Mouse (Mus musculus): ENCODE measurements around the gene Fdxr. TPM values are rescaled to one million over a fixed set of nuclear protein-coding genes. Genes with fewer than 3 reads are reported as not detected.

Gene Fdxr
- 15.7 and 16.2 TPM in 2 replicates for polyA plus RNA-seq (2012; rRNA removed)

GRCm38 (mm10) chr11:115276780-115277603, at the start of gene Fdxr:
Fdxr (minus strand) TSS chr11:115277050.

GRCm38 (mm10) chr11:115321906-115322693, 45.2 kb upstream of the Fdxr start, which contains the start of gene Ush1g:
Ush1g (minus strand) TSS chr11:115322041.

GRCm38 (mm10) chr11:115306863-115307262, 30.0 kb upstream of the Fdxr start, which contains the start of gene Otop2:
Otop2 (plus strand) TSS chr11:115307163.

GRCm38 (mm10) chr11:115297214-115297826, 20.5 kb upstream of the Fdxr start, which contains the start of gene Fads6:
Fads6 (minus strand) TSS chr11:115297663.

GRCm38 (mm10) chr11:115267061-115267883, 9.6 kb downstream of the Fdxr start, which contains the start of gene Grin2c:
Grin2c (minus strand) TSS chr11:115267243.

Other genes with a start within 250 kb of the Fdxr start
- gene Cd300ld5, start 239.3 kb downstream of the Fdxr start, polyA plus RNA-seq (2012; rRNA removed): 0.23 TPM in 1 of 2 replicates, not detected in the other
- 0.23 and 0.45 TPM in 2 replicates for gene Cd300ld3, start 228.6 kb downstream of the Fdxr start, polyA plus RNA-seq (2012; rRNA removed)
- 0.02 and 0.04 TPM in 2 replicates for gene Cd300e, start 214.9 kb downstream of the Fdxr start, polyA plus RNA-seq (2012; rRNA removed)
- gene Rab37, start 185.6 kb downstream of the Fdxr start, polyA plus RNA-seq (2012; rRNA removed): 1.4 and 2.0 TPM in 2 replicates
- gene Cd300lf, start 143.1 kb downstream of the Fdxr start, polyA plus RNA-seq (2012; rRNA removed): 0.20 and 0.29 TPM in 2 replicates
- gene Slc9a3r1, start 113.7 kb downstream of the Fdxr start, polyA plus RNA-seq (2012; rRNA removed): 28.0 and 39.8 TPM in 2 replicates
- 3.5 and 5.0 TPM in 2 replicates for gene Tmem104, start 89.6 kb downstream of the Fdxr start, polyA plus RNA-seq (2012; rRNA removed)
- gene Nat9, start 89.2 kb downstream of the Fdxr start, polyA plus RNA-seq (2012; rRNA removed): 20.7 and 23.2 TPM in 2 replicates
- gene Grin2c, start 9.8 kb downstream of the Fdxr start, polyA plus RNA-seq (2012; rRNA removed): 1.1 and 1.7 TPM in 2 replicates
- gene Fads6, start 20.6 kb upstream of the Fdxr start, polyA plus RNA-seq (2012; rRNA removed): 1.1 and 1.2 TPM in 2 replicates
- 0.06 and 0.19 TPM in 2 replicates for gene Otop2, start 30.1 kb upstream of the Fdxr start, polyA plus RNA-seq (2012; rRNA removed)
- gene Ush1g, start 45.0 kb upstream of the Fdxr start, polyA plus RNA-seq (2012; rRNA removed): 0.01 and 0.02 TPM in 2 replicates
- 0.13 and 0.15 TPM in 2 replicates for gene Otop3, start 57.7 kb upstream of the Fdxr start, polyA plus RNA-seq (2012; rRNA removed)
- 14.4 and 17.7 TPM in 2 replicates for gene Hid1, start 90.7 kb upstream of the Fdxr start, polyA plus RNA-seq (2012; rRNA removed)
- gene Cdr2l, start 104.9 kb upstream of the Fdxr start, polyA plus RNA-seq (2012; rRNA removed): 29.3 and 33.6 TPM in 2 replicates
- gene Mrpl58, start 126.7 kb upstream of the Fdxr start, polyA plus RNA-seq (2012; rRNA removed): 139 and 210 TPM in 2 replicates
- gene Atp5h, start 142.9 kb upstream of the Fdxr start, polyA plus RNA-seq (2012; rRNA removed): 593 and 879 TPM in 2 replicates
- gene Kctd2, start 143.1 kb upstream of the Fdxr start, polyA plus RNA-seq (2012; rRNA removed): 40.2 and 48.1 TPM in 2 replicates
- 0.10 TPM in 2 replicates for gene Trim80, start 163.5 kb upstream of the Fdxr start, polyA plus RNA-seq (2012; rRNA removed)
- gene Slc16a5, start 185.4 kb upstream of the Fdxr start, polyA plus RNA-seq (2012; rRNA removed): 0.04 TPM in 1 of 2 replicates, not detected in the other
- gene Armc7, start 198.6 kb upstream of the Fdxr start, polyA plus RNA-seq (2012; rRNA removed): 5.2 and 5.9 TPM in 2 replicates
- gene Nt5c, start 214.8 kb upstream of the Fdxr start, polyA plus RNA-seq (2012; rRNA removed): 50.7 and 84.0 TPM in 2 replicates
- 491 and 541 TPM in 2 replicates for gene Jpt1, start 237.3 kb upstream of the Fdxr start, polyA plus RNA-seq (2012; rRNA removed)